Mouse (Mus musculus): ENCODE measurements around the gene Npepl1.

Npepl1 gene

GRCm38 (mm10) chr2:174109991-174110782, at the start of gene Npepl1:
TSS of gene Npepl1 (plus strand) at chr2:174110349.
- DNase-seq, result peak; percentile 54 to 74

- DNase-seq, result no peak
Measured at GRCm38 (mm10) chr2:174061219-174061618, 48.9 kb upstream of the Npepl1 start.

GRCm38 (mm10) chr2:174063074-174063473, 47.1 kb upstream of the Npepl1 start:
- no peak for DNase-seq

GRCm38 (mm10) chr2:174063527-174064211, 46.5 kb upstream of the Npepl1 start:
- DNase-seq, result no peak

- no peak for DNase-seq
Measured at GRCm38 (mm10) chr2:174067793-174068419, 42.2 kb upstream of the Npepl1 start.

GRCm38 (mm10) chr2:174069532-174070049, 40.6 kb upstream of the Npepl1 start:
- no peak for DNase-seq

- DNase-seq, result no peak
Measured at GRCm38 (mm10) chr2:174071406-174071805, 38.7 kb upstream of the Npepl1 start.

GRCm38 (mm10) chr2:174073156-174073790, 36.9 kb upstream of the Npepl1 start:
- DNase-seq, result no peak

- DNase-seq, result no peak
Measured at GRCm38 (mm10) chr2:174074621-174075020, 35.5 kb upstream of the Npepl1 start.

- DNase-seq, result peak in 1 of 2 experiments; percentile 18
Measured at GRCm38 (mm10) chr2:174075072-174075570, 35.0 kb upstream of the Npepl1 start.

GRCm38 (mm10) chr2:174075673-174076432, 34.3 kb upstream of the Npepl1 start, which contains the start of gene Stx16:
TSS of gene Stx16 (plus strand) at chr2:174076308.
- peak; percentile 74 to 86 for DNase-seq

GRCm38 (mm10) chr2:174076433-174076824, 33.7 kb upstream of the Npepl1 start:
- DNase-seq, result no peak

- DNase-seq, result peak; percentile 39 to 47
Measured at GRCm38 (mm10) chr2:174077004-174077695, 33.0 kb upstream of the Npepl1 start.

GRCm38 (mm10) chr2:174077776-174078338, 32.3 kb upstream of the Npepl1 start:
- DNase-seq, result no peak

GRCm38 (mm10) chr2:174081833-174082232, 28.3 kb upstream of the Npepl1 start:
- DNase-seq, result no peak

GRCm38 (mm10) chr2:174082380-174082918, 27.7 kb upstream of the Npepl1 start:
- DNase-seq, result no peak

- no peak for DNase-seq
Measured at GRCm38 (mm10) chr2:174095086-174095485, 15.1 kb upstream of the Npepl1 start.

- no peak for DNase-seq
Measured at GRCm38 (mm10) chr2:174102399-174102798, 7.8 kb upstream of the Npepl1 start.

GRCm38 (mm10) chr2:174103527-174103926, 6.6 kb upstream of the Npepl1 start:
- no peak for DNase-seq

- no peak for DNase-seq
Measured at GRCm38 (mm10) chr2:174107375-174107774, 2.8 kb upstream of the Npepl1 start.

All from spleen, adult 18-20 months (tissue).